Mouse (Mus musculus): ENCODE data around the gene Elmod2. TPM values are rescaled to one million over a fixed set of nuclear protein-coding genes. Genes with fewer than 3 reads are reported as not detected.

Elmod2 gene
- total and polyA plus RNA-seq, 3 experiments = 6.6 to 9.8 (median 7.7) TPM

- in situ Hi-C loops (cut with MboI; ENCODE audit: low pct_ligation_motif_present, low pct_unique_long_range_greater_than_20kb, low sequenced_read_pairs) (no loop called here), dilution Hi-C loops (cut with MboI; ENCODE audit: extremely low pct_ligation_motif_present, extremely low pct_unique_long_range_greater_than_20kb, low sequenced_read_pairs) (no loop called here)
- no peak overlapping the region for H3K27ac ChIP-seq (ENCODE audit: insufficient read depth, low read depth)
- DNase-seq (ENCODE audit: extremely low read depth) = no peak
- H3K4me2 ChIP-seq (ENCODE audit: insufficient read depth, low read depth, poor library complexity, severe bottlenecking) = no peak overlapping the region
- no peaks in the 10 kb centered on the region for H3K9me3 ChIP-seq (replicated peaks; ENCODE audit: low read length)
- no peak for TF ChIP-seq JUND (conservative IDR thresholded peaks at IDR 0.05; ENCODE audit: low read depth, low read length)
- H3K36me3 ChIP-seq (replicated peaks in 1 of 2; ENCODE audit: control insufficient read depth in 1 of 2, insufficient read depth in 1 of 2, low read length in 1 of 2) = peaks cover 14 to 38% of the 10 kb centered on the region in 2 experiments
- peaks cover under 1 to 16% of the 10 kb centered on the region in 2 experiments for H3K4me1 ChIP-seq (ENCODE audit: control insufficient read depth in 1 of 2, insufficient read depth in 2 of 2)
- H3K9ac ChIP-seq (ENCODE audit: insufficient read depth, low read depth) = no peak overlapping the region
- H3K79me2 ChIP-seq (replicated peaks; ENCODE audit: control insufficient read depth, extremely low read depth, insufficient read depth, poor library complexity, severe bottlenecking) = no peaks in the 10 kb centered on the region; the same call in 1 of the 2 replicates
- H3K27me3 ChIP-seq (replicated peaks) = no peaks in the 10 kb centered on the region
- no peak overlapping the region for H3K4me3 ChIP-seq (replicated peaks in 1 of 3; ENCODE audit: low read depth in 2 of 3, low read length in 2 of 3, poor library complexity in 1 of 3)
Measured at GRCm38 (mm10) chr8:83327889-83328288, 4.4 kb downstream of the Elmod2 start.

- Histone ChIP-seq H3K4me1 (ENCODE audit: control insufficient read depth in 1 of 2, insufficient read depth in 2 of 2) (no peaks in the 10 kb centered on the region), H3K36me3 (replicated peaks in 1 of 2; ENCODE audit: control insufficient read depth in 1 of 2, insufficient read depth in 1 of 2, low read length in 1 of 2) (peaks cover 30 to 59% of the 10 kb centered on the region in 2 experiments), H3K27me3 (replicated peaks) (no peaks in the 10 kb centered on the region), H3K4me2 (ENCODE audit: insufficient read depth, low read depth, poor library complexity, severe bottlenecking) (no peak overlapping the region), H3K4me3 (replicated peaks in 1 of 3; ENCODE audit: low read depth in 2 of 3, low read length in 2 of 3, poor library complexity in 1 of 3) (no peak overlapping the region), H3K79me2 (replicated peaks; ENCODE audit: control insufficient read depth, extremely low read depth, insufficient read depth, poor library complexity, severe bottlenecking) (no peaks in the 10 kb centered on the region), H3K27ac (ENCODE audit: insufficient read depth, low read depth) (no peak overlapping the region), H3K9me3 (replicated peaks; ENCODE audit: low read length) (no peaks in the 10 kb centered on the region), H3K9ac (ENCODE audit: insufficient read depth, low read depth) (no peak overlapping the region)
- in situ Hi-C loops (cut with MboI; ENCODE audit: low pct_ligation_motif_present, low pct_unique_long_range_greater_than_20kb, low sequenced_read_pairs) (no loop called here), dilution Hi-C loops (cut with MboI; ENCODE audit: extremely low pct_ligation_motif_present, extremely low pct_unique_long_range_greater_than_20kb, low sequenced_read_pairs) (no loop called here)
- TF ChIP-seq HCFC1 (IDR thresholded peaks at IDR 0.05; ENCODE audit: low read depth, low read length) (no peak), TCF12 (IDR thresholded peaks at IDR 0.05; ENCODE audit: low read depth, low read length) (no peak), POLR2A (IDR thresholded peaks at IDR 0.05; ENCODE audit: low read depth, low read length) (no peak), ETS1 (conservative IDR thresholded peaks at IDR 0.05; ENCODE audit: low read depth, low read length) (no peak), MXI1 (IDR thresholded peaks at IDR 0.05; ENCODE audit: low read depth, low read length) (no peak), SMC3 (IDR thresholded peaks at IDR 0.05; ENCODE audit: low read depth, low read length) (peak; percentile 35), RCOR1 (conservative IDR thresholded peaks at IDR 0.05; ENCODE audit: low read depth, low read length) (no peak), MAX (IDR thresholded peaks at IDR 0.05; ENCODE audit: low read length) (no peak), CTCF (conservative IDR thresholded peaks at IDR 0.05 in 1 of 2, IDR thresholded peaks at IDR 0.05 in 1 of 2; ENCODE audit: low read depth in 2 of 2, low read length in 2 of 2) (peak in 1 of 2 experiments; percentile 45; a peak in 2 of 4 replicates), RAD21 (IDR thresholded peaks at IDR 0.05; ENCODE audit: low read depth, low read length) (peak; percentile 4)
- DNase-seq (ENCODE audit: extremely low read depth) = no peak
Measured at GRCm38 (mm10) chr8:83323056-83323455, 9.2 kb downstream of the Elmod2 start.

- TF ChIP-seq MXI1 (IDR thresholded peaks at IDR 0.05; ENCODE audit: low read depth, low read length) = no peak
- TF ChIP-seq ZMIZ1 (IDR thresholded peaks at IDR 0.05; ENCODE audit: low read depth, low read length) = no peak
- TF ChIP-seq IRF4 (IDR thresholded peaks at IDR 0.05; ENCODE audit: low read depth, low read length) = no peak
- TF ChIP-seq MYC (IDR thresholded peaks at IDR 0.05; ENCODE audit: low read depth, low read length) = no peak
- no peak for TF ChIP-seq EP300 (IDR thresholded peaks at IDR 0.05; ENCODE audit: low read length)
- TF ChIP-seq E2F4 (IDR thresholded peaks at IDR 0.05; ENCODE audit: insufficient replicate concordance, low read depth, low read length) = no peak
- TF ChIP-seq NELFE (IDR thresholded peaks at IDR 0.05; ENCODE audit: low read depth, low read length) = no peak
- no peak for TF ChIP-seq CTCF (conservative IDR thresholded peaks at IDR 0.05 in 1 of 2, IDR thresholded peaks at IDR 0.05 in 1 of 2; ENCODE audit: low read depth in 2 of 2, low read length in 2 of 2)
- TF ChIP-seq TBP (conservative IDR thresholded peaks at IDR 0.05; ENCODE audit: low read depth, low read length) = no peak
- TF ChIP-seq JUND (conservative IDR thresholded peaks at IDR 0.05; ENCODE audit: low read depth, low read length) = no peak
- TF ChIP-seq PAX5 (IDR thresholded peaks at IDR 0.05; ENCODE audit: low read length) = no peak
- DNase-seq (ENCODE audit: extremely low read depth) = no peak
- Histone ChIP-seq H3K36me3 (replicated peaks in 1 of 2; ENCODE audit: control insufficient read depth in 1 of 2, insufficient read depth in 1 of 2, low read length in 1 of 2) (peaks cover 31 to 58% of the 10 kb centered on the region in 2 experiments), H3K4me3 (replicated peaks in 1 of 3; ENCODE audit: low read depth in 2 of 3, low read length in 2 of 3, poor library complexity in 1 of 3) (no peak overlapping the region), H3K9ac (ENCODE audit: insufficient read depth, low read depth) (no peak overlapping the region), H3K4me1 (ENCODE audit: control insufficient read depth in 1 of 2, insufficient read depth in 2 of 2) (no peaks in the 10 kb centered on the region), H3K27ac (ENCODE audit: insufficient read depth, low read depth) (no peak overlapping the region), H3K4me2 (ENCODE audit: insufficient read depth, low read depth, poor library complexity, severe bottlenecking) (no peak overlapping the region), H3K27me3 (replicated peaks) (no peaks in the 10 kb centered on the region), H3K79me2 (replicated peaks; ENCODE audit: control insufficient read depth, extremely low read depth, insufficient read depth, poor library complexity, severe bottlenecking) (no peaks in the 10 kb centered on the region), H3K9me3 (replicated peaks; ENCODE audit: low read length) (no peaks in the 10 kb centered on the region)
- dilution Hi-C loops (cut with MboI; ENCODE audit: extremely low pct_ligation_motif_present, extremely low pct_unique_long_range_greater_than_20kb, low sequenced_read_pairs) (no loop called here), in situ Hi-C loops (cut with MboI; ENCODE audit: low pct_ligation_motif_present, low pct_unique_long_range_greater_than_20kb, low sequenced_read_pairs) (no loop called here)
Measured at GRCm38 (mm10) chr8:83322374-83322773, 9.9 kb downstream of the Elmod2 start.
